Mouse (Mus musculus) spleen, postnatal 14 days (tissue): ENCODE data around the gene Setd5.

Experiments used
- DNase-seq, 2 experiments: peaks; one replicate each; pipeline ENCODE4 v3.0.0; 2021 to 2022; ENCODE audit warnings: low spot score in 2 of 2

The Setd5 gene

GRCm38 (mm10) chr6:113133360-113133759 lies 56.2 kb downstream of the Setd5 start:
- DNase-seq = no peak

GRCm38 (mm10) chr6:113141389-113142094 lies 64.4 kb downstream of the Setd5 start:
- DNase-seq = no peak

DNA sequence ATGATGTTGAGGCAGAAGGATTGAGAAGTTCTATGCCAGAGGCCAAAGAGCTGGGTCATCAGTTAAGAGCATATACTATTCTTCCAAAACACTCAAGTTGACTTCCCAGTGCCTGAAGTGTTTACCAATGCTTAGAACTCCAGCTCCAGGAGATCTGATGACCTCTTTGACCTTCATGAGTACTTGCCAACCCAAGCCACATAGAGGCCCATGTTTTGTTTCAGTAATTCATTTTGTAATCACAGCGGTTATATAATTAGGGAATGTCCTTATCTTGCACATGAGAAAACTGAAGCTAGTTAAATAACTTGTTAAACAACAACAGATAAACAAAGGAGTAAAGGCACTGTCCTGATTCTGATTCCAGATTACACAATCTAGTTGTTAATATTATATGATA lies 67.6 kb downstream of the Setd5 start:
- DNase-seq = no peak

DNA sequence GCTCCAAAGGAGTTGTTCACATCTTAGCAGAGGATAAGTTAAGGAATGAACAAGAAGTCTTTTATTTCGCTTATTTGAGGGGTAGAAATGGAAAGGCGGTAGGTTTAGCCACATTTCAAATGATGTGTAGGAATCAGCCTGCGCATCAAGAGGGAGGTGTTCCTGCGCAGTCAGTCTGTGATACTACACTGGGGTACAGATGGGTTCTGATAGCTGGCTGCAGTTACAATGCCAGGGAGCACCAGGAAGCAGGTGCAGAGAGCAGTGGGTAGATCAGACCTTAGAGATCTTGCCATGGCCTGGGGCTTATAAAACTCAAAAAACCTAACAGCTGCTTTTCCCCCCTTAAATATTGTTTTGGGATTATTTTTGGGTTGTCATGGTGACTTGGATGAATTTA lies 68.1 kb downstream of the Setd5 start:
- DNase-seq = no peak

DNA sequence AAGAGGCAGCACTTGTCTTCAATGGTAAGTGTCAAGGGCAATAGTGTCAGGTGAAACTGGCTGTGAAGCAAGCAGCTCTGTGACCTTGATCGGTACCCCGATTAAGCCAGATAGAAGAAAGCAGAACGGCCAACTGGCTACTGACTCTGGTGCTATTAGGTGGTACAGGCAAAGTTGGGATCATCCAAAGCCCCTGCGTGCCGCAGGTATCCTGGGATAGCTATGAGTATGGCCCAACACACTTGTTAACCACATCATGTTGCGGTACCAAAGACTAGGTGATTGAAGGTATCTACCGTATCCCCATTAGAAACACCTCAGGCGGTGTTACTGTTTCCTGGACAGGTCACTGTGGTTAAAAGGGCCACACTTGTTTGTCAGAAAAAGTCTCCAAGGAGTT lies 76.9 kb downstream of the Setd5 start:
- DNase-seq = no peak

DNA sequence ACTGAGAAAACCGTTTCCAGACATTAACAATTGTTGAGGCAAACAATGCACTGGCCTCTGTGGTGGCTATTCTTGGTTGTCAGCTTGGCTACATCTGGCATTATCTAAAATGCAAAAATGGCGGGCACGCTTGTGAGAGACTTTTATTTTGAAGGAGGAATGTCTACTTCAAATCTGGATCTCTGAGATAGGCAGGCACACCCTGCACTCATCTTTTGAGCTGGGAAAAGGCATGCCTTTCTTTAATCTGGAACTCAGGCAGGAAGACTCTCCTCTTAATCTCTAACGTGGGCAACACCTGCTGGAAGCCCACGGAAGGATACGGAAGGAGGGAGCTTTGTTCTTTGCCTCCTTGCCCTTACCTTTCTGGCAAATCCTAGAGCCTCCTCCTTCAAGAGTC lies 77.7 kb downstream of the Setd5 start:
- no peak for DNase-seq

DNA sequence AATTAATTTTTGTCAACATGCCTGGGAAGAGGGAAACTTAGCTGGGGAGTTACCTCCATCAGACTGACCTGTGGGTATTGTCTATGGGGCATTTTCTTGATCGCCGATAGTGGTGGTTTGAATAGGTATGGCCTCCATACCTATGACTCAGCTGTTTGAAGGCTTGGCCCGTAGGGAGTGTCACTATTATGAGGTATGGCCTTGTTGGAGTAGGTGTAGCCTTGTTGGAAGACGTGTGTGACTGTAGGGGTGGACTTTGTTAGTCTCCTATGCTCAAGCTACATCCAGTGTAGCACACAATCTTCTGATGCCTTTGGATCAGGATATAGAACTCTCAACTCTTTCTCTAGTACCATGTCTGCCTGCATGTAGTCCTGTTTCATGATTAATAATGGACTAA lies 78.9 kb downstream of the Setd5 start:
- no peak for DNase-seq

DNA sequence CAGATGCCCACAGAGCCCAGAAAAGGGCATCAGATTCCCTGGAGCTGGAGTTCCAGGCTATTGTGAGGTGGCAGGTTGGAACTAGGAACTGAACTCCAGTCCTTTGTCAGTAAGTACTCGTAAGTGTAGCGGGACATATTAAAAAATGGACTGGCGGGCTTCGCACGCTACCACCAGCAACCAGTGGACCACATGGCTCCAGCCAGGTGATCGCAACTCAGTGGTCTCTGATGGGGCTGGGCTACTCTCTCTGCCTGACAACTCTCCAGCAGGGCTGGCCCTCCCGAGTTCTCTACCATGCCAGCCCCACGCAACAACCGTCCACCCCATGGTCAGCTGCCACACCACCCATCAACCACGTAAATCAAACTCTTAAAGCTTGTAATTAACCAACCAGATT lies 82.9 kb downstream of the Setd5 start:
- no peak for DNase-seq

DNA sequence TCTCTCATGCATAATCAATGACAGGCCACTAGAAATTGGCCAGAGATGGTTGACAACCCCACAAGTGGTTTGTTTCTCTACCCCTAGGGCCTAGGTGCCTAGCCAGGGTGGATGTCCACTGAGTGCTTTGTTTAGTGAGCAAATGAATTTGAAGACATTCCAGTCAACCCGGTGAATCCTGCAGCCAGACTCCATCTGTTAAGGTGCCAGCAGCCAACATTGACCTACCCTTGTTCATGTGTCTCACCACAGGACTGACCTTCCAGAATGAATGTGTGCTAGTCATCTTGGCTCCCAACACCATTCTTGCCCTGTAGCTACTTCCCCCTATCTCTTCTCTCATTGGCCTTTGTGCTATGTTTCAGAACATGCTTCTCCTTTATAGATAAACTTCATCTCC lies 84.8 kb downstream of the Setd5 start:
- no peak for DNase-seq

- no peak for DNase-seq
Measured at GRCm38 (mm10) chr6:113163513-113163912, 86.3 kb downstream of the Setd5 start.

GRCm38 (mm10) chr6:113166661-113167251 lies 89.6 kb downstream of the Setd5 start:
- no peak for DNase-seq

GRCm38 (mm10) chr6:113168316-113168975 lies 91.3 kb downstream of the Setd5 start:
- DNase-seq = no peak

GRCm38 (mm10) chr6:113169852-113170251 lies 92.7 kb downstream of the Setd5 start:
- no peak for DNase-seq

- no peak for DNase-seq
Measured at GRCm38 (mm10) chr6:113170651-113171050, 93.5 kb downstream of the Setd5 start.

DNA sequence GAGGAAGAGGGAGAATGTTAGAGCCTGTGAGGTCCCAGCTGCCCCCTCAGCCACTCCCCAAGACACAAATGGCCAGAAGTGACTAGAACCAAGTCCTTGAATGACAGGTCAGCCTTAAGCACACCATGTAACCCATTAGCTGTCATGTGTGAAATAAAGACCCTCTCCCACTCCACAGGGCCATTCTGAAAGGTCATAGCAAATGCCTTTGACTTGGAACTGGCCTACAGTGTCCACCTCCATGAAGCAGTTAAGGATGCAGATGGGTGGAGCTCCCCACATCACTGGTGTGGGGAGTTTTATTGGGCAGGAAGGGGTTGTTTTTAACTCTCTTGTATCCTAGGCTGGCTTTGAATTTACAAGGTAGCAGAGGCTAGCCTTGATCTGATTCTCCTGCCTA lies 94.8 kb downstream of the Setd5 start:
- DNase-seq = no peak

DNA sequence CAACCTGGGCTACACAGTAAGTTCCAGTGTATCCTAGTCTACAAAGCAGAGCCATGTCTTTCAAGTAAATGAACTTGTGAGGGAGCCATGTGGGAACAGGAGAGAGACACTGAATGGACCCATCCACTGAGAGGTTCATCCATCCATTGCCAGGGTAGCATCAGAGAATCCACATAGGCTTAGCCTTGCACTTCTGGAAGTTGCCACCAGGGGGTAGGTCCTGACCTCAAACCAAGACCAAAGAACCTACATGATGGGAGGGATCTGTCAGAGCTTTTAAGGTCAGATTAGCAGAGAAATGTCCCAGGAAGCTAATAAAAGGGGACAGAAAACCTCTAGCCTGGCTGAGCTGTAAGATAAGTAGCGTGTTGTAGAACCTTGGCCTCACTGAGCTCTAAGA lies 95.4 kb downstream of the Setd5 start:
- DNase-seq = peak; percentile 34 to 68

DNA sequence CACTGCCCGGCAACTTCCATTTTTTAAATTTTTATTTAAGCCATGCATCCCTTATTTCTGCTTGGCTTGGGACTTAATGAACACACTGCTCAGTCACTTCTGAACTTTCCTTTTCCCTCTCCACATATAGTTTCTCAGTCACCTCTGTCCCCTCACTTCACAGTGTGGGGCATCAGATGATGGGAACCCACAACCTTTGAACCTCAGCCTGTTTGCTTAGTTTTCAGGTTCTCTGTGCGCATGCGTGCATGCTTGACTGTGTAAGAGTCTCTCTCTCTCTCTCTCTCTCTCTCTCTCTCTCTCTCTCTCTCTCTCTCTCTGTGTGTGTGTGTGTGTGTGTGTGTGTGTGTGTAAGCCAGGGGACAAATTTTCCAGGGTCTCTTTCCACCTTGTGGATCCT lies 98.3 kb downstream of the Setd5 start:
- DNase-seq = no peak

DNA sequence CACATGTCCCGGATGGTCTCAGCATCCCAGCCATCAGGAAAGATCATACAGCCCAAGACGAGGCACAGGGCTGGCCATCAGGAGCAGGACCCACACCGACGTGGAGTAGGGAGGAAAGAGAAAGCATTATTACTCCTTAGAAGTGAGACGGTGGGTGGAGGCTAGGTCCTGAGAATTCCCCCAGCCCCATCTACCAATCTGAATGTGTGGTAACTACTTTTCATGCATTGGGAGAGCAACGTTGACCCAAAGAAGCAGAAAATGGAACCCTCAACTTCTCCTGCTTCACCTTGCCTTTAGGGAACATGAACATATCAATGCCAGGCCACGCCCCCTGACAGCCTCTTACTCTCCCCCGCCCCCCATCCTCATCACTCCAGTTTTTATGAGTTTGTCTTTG lies 99.4 kb downstream of the Setd5 start:
- no peak for DNase-seq

GRCm38 (mm10) chr6:113178286-113179194 lies 101.4 kb downstream of the Setd5 start:
- DNase-seq = no peak

DNA sequence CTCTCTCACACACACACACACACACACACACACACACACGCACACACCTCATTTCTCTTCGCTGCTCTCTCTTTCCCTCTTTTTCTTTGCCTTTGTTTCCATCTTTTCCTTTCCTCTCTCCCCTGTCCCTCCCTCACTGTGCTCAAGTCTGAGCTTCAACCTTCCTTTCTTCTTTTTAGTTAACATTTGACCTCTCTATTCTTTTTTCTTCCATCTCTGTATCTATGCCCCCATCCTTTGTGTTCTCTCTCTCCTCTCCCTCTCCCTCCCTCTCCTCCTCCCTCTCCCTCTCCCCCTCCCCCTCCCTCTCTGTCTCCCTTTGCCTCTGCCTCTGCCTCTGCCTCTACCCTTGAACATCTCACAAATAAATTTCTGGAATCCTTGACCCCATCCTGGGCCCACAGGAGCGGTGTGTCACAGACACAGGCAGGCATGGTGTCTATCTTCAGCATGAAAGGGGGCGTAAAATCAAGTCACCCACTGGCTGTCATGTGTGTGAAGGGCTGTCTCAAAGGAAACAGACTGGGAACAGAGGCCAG lies 102.1 kb downstream of the Setd5 start:
- DNase-seq = no peak

- no peak for DNase-seq
Measured at GRCm38 (mm10) chr6:113184163-113184562, 107.0 kb downstream of the Setd5 start.
